26 mouse cellular contexts compared by ENCODE assay signal in genomic region chr3:27490891-27491290, GRCm38 (mm10).
DNase-seq lines count a peak whose midpoint lies in the region; ATAC-seq and TF ChIP-seq lines count a peak whose summit lies in the region.
"Had no signal": no experiment of that assay in that cellular context is flagged by ENCODE, and none has a peak within 500 bp of the region (broad histone marks: within the 10 kb centered on the region; RNA-seq: fewer than 3 reads in every experiment).

No protein-coding gene starts in this region.

- no peaks in the 10 kb centered on the region for H3K27me3 ChIP-seq in heart, adult 2 months (ENCODE audit: control insufficient read depth, insufficient read depth, low read length)
- no peaks in the 10 kb centered on the region for H3K27me3 ChIP-seq in liver, postnatal 0 days (ENCODE audit: insufficient read depth, low read length)
- H3K27me3 ChIP-seq in liver, embryonic 12.5 days (replicated peaks), result no peaks in the 10 kb centered on the region
- H3K27me3 ChIP-seq: embryonic facial prominence, embryonic 13.5 days; forebrain, embryonic 12.5 days; limb, embryonic 12.5 days; lung, embryonic 15.5 days; megakaryocyte, embryonic 14.5 days; midbrain, embryonic 13.5 days; stomach, embryonic 15.5 days had no signal

- H3K4me3 ChIP-seq in heart, adult 2 months, result no peak overlapping the region
- no peak overlapping the region for H3K4me3 ChIP-seq in liver, postnatal 0 days (ENCODE audit: low read depth, low read length)
- no peak overlapping the region for H3K4me3 ChIP-seq in liver, embryonic 12.5 days
- H3K4me3 ChIP-seq: embryonic facial prominence, embryonic 13.5 days; erythroblast, embryonic 14.5 days; forebrain, embryonic 12.5 days; hindbrain, embryonic 10.5 days; limb, embryonic 12.5 days; lung, embryonic 15.5 days; megakaryocyte, embryonic 14.5 days; midbrain, embryonic 13.5 days; stomach, embryonic 15.5 days had no signal

- no peak for TF ChIP-seq EP300 in heart, adult 2 months (IDR thresholded peaks at IDR 0.05; ENCODE audit: insufficient read depth, low read depth, low read length)
- no peak for TF ChIP-seq EP300 in liver, postnatal 0 days (IDR thresholded peaks at IDR 0.05; ENCODE audit: low read depth)

- no peaks in the 10 kb centered on the region for H3K9me3 ChIP-seq in liver, postnatal 0 days (ENCODE audit: low read length)
- H3K9me3 ChIP-seq in liver, embryonic 12.5 days (replicated peaks), result no peaks in the 10 kb centered on the region
- H3K9me3 ChIP-seq: embryonic facial prominence, embryonic 13.5 days; forebrain, embryonic 12.5 days; hindbrain, embryonic 10.5 days; limb, embryonic 12.5 days; lung, embryonic 15.5 days; midbrain, embryonic 13.5 days; stomach, embryonic 15.5 days had no signal

- no peak for TF ChIP-seq POLR2A in heart, adult 2 months (IDR thresholded peaks at IDR 0.05; ENCODE audit: insufficient read depth, low read depth, low read length)

- DNase-seq in heart, adult 2 months, result no peak
- no peak for DNase-seq in heart, adult 8-10 months (ENCODE audit: low spot score)
- DNase-seq in kidney, adult 11 months, result peak; percentile 64
- no peak for DNase-seq in kidney, postnatal 10 days
- no peak for DNase-seq in liver, postnatal 0 days
- DNase-seq in adrenal gland, adult (ENCODE audit: inconsistent age in 2 of 2, low spot score in 1 of 2), result no peak
- DNase-seq: adrenal gland, postnatal 14 days; cerebellum, adult 2 months; cerebellum, postnatal 36 days; embryo, embryonic 11 days; gastrocnemius, postnatal 25 days; lung, postnatal 36 days; thymus, adult 18-20 months; thymus, postnatal 36 days had no signal

- intact Hi-C loops in heart, adult 2 months (cut with DNase I), result no loop called here

- ATAC-seq in liver, postnatal 0 days, result peak; percentile 40
- ATAC-seq in liver, embryonic 12.5 days, result no peak
- ATAC-seq: intestine, postnatal 0 days; midbrain, embryonic 13.5 days had no signal

- peaks cover 1% of the 10 kb centered on the region; the same call in 1 of the 2 replicates for H3K36me3 ChIP-seq in heart, adult 2 months (ENCODE audit: control insufficient read depth, insufficient read depth, low read length)
- peaks cover 55% of the 10 kb centered on the region for H3K36me3 ChIP-seq in liver, postnatal 0 days (replicated peaks; ENCODE audit: insufficient read depth, low read length)
- peaks cover 39% of the 10 kb centered on the region for H3K36me3 ChIP-seq in liver, embryonic 12.5 days
- H3K36me3 ChIP-seq: midbrain, embryonic 13.5 days had no signal

- 63% methylated on average over 9 of the region's 9 CpGs for WGBS in heart, adult 2 months
- WGBS in liver, postnatal 0 days (ENCODE audit: insufficient replicate concordance), result 77% methylated on average over 9 of the region's 9 CpGs
- WGBS in liver, embryonic 12.5 days (ENCODE audit: insufficient replicate concordance), result 70% methylated on average over 9 of the region's 9 CpGs

- peak overlapping the region; percentile 38; the same call in 1 of the 2 replicates for H3K27ac ChIP-seq in heart, adult 2 months
- no peak overlapping the region for H3K27ac ChIP-seq in liver, postnatal 0 days (ENCODE audit: low read depth)
- H3K27ac ChIP-seq in liver, embryonic 12.5 days, result no peak overlapping the region
- H3K27ac ChIP-seq: embryonic facial prominence, embryonic 13.5 days; forebrain, embryonic 12.5 days; hindbrain, embryonic 10.5 days; limb, embryonic 12.5 days; liver, embryonic 14.5 days; lung, embryonic 15.5 days; midbrain, embryonic 13.5 days; stomach, embryonic 15.5 days had no signal

- no peak for TF ChIP-seq CTCF in heart, adult 2 months (IDR thresholded peaks at IDR 0.05)
- no peak for TF ChIP-seq CTCF in liver, postnatal 0 days (IDR thresholded peaks at IDR 0.05; ENCODE audit: low read depth)

- H3K79me2 ChIP-seq in heart, adult 2 months (replicated peaks; ENCODE audit: control insufficient read depth, insufficient read depth, low read length), result no peaks in the 10 kb centered on the region

- no peak overlapping the region for H3K4me2 ChIP-seq in liver, postnatal 0 days (ENCODE audit: low read depth, low read length)
- no peak overlapping the region for H3K4me2 ChIP-seq in liver, embryonic 12.5 days
- H3K4me2 ChIP-seq: embryonic facial prominence, embryonic 13.5 days; forebrain, embryonic 12.5 days; limb, embryonic 12.5 days; lung, embryonic 15.5 days; midbrain, embryonic 13.5 days; stomach, embryonic 15.5 days had no signal

- no peak overlapping the region for H3K9ac ChIP-seq in heart, adult 2 months (ENCODE audit: low read depth, low read length)
- no peak overlapping the region for H3K9ac ChIP-seq in liver, postnatal 0 days (replicated peaks)
- no peak overlapping the region for H3K9ac ChIP-seq in liver, embryonic 12.5 days
- H3K9ac ChIP-seq: embryonic facial prominence, embryonic 13.5 days; forebrain, embryonic 12.5 days; limb, embryonic 12.5 days; liver, embryonic 14.5 days; lung, embryonic 15.5 days; midbrain, embryonic 13.5 days; stomach, embryonic 15.5 days had no signal

- peaks cover 11% of the 10 kb centered on the region for H3K4me1 ChIP-seq in heart, adult 2 months (ENCODE audit: control insufficient read depth, insufficient read depth, low read length)
- H3K4me1 ChIP-seq in liver, postnatal 0 days (ENCODE audit: insufficient read depth), result no peaks in the 10 kb centered on the region
- no peaks in the 10 kb centered on the region for H3K4me1 ChIP-seq in liver, embryonic 12.5 days
- H3K4me1 ChIP-seq: embryonic facial prominence, embryonic 13.5 days; lung, embryonic 15.5 days; megakaryocyte, embryonic 14.5 days; stomach, embryonic 15.5 days had no signal
